Mouse (Mus musculus) embryonic fibroblast, embryonic 13.5 days (primary cell): ENCODE measurements at regions not wholly inside any gene's neighbourhood (a gene's known extent, or its start where the extent isn't known, plus 50 kb on each side); places are given as distances from the start of the nearest gene placed in this dataset.

Source experiments
- H3K27ac ChIP-seq: 2 replicates; pipeline ENCODE4 v1.5.1; 2012; ENCODE audit warnings: low read length, control low read depth, inconsistent platforms; ENCODE audit not compliant: insufficient read depth
- H3K4me1 ChIP-seq: 2 replicates; pipeline ENCODE4 v1.6.1; 2011; ENCODE audit warnings: low read length; ENCODE audit not compliant: control insufficient read depth, insufficient read depth
- H3K4me3 ChIP-seq: 2 replicates; pipeline ENCODE4 v1.5.1; 2011; ENCODE audit warnings: mild to moderate bottlenecking, control low read depth, low read length; ENCODE audit not compliant: insufficient read depth
- CTCF ChIP-seq: IDR thresholded peaks from 2 replicates; pipeline ENCODE4 v1.5.1; 2011; ENCODE audit warnings: mild to moderate bottlenecking, control low read depth, low read length, moderate library complexity, borderline replicate concordance; ENCODE audit not compliant: insufficient read depth
- POLR2A ChIP-seq: IDR thresholded peaks from 2 replicates; pipeline ENCODE4 v1.6.1; 2011; ENCODE audit warnings: low read depth, mild to moderate bottlenecking, control low read depth, low read length, moderate library complexity

DNA sequence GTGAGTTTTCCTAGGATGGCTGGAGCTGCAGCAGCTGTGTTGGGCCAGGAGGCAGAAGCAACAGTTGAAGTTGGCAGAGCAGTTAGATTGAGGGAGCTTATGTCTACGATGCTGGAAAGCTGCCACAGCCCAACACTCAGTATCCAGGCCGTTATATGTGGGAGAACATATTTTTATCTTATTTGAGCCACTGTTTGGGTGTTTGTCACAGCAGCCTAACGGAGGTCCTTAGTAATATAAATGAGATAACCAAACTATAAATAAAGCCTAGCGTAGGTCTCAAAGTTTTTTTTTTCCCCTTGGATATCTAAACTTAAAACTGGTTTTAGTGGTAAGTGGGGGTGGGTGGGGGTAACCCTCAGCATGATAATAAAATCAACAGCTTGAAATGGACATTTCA lies 236.4 kb upstream of the Adgrl2 start:
- H3K27ac ChIP-seq: no peak overlapping the region
- no peaks in the 10 kb centered on the region for H3K4me1 ChIP-seq
- no peak overlapping the region for H3K4me3 ChIP-seq
- no peak for TF ChIP-seq POLR2A
- no peak for TF ChIP-seq CTCF

DNA sequence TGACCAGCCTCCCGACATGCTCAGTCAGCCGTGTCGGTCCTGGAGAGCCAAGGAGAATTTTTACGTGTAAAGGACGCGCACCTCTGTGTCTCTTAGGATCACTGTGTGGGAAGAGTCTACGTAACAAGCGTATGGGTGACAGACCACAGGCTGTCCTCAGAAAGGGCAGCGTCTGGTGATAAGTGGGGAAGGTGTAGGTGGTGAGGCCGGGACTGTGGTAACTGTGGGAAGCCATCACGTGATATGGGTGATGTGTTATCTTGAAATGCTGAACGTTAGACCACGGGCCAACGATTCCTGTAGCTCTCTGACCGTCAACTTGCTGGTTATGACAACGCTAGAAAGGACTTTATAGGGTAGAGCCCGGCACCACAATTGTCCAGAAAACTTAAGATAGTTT lies 235.3 kb upstream of the Adgrl2 start:
- Histone ChIP-seq H3K4me1 (no peaks in the 10 kb centered on the region), H3K27ac (no peak overlapping the region), H3K4me3 (no peak overlapping the region)
- TF ChIP-seq CTCF (no peak), POLR2A (no peak)

DNA sequence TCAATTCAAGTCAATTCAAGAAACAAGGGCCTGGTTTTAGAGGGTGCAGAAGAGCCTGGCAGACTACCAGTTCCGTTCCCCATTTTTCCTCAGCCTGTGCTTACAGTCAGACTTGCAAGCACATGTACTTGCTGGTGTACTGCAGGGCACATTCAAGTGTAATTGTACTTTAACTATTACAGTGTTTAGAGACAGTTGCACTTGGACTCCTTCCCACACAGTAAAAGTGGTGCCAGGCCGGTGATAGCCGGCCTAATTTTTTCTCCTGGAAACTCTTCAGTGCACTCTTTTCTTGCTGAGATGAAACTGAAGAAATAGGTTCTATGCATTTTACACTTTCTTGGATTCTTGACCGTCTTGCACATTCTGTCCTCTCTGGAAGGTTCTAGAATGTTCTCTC lies 233.9 kb upstream of the Adgrl2 start:
- Histone ChIP-seq H3K27ac (no peak overlapping the region), H3K4me1 (peaks cover 3% of the 10 kb centered on the region), H3K4me3 (no peak overlapping the region)
- TF ChIP-seq CTCF (no peak), POLR2A (no peak)

DNA sequence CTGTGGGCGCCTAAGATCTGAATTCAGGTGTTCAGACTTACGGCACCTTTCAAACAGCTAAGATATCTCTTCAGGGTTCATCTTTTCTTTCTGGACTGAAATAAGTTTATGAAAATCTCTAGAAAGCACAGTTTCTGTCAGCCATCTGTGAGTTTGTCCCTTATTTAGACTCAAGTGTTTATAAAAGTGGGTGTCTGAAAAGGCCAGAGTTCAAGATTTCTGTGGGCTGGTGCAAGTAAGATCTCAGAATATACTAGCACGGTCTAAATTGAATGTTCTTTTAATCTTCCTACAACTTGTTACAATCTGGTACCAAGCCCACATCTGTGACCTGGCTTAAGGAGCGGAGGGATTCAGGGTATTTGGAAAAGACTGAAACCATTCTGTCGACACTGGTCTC lies 233.4 kb upstream of the Adgrl2 start:
- Histone ChIP-seq H3K4me1 (peaks cover 3% of the 10 kb centered on the region), H3K27ac (no peak overlapping the region), H3K4me3 (no peak overlapping the region)
- no peak for TF ChIP-seq POLR2A
- no peak for TF ChIP-seq CTCF

DNA sequence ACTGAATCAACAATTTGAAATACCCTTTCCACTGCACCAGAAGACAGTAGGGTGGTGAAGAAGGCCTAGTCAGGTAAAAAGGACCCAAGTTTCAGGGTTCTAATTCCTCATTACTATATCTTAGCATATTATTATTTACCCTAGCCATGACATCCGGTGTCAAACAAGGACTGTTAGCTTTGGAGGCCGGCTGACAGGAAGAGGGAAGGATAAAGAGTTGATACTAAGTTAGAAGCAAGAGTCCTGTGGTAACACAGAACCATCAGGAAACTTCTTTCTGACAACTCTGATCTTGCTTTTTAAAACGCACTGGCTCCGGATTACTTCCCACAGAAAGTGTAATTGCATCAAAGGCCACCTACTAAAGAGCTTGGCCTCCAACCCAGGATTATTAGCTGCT lies 230.6 kb upstream of the Adgrl2 start:
- no peak overlapping the region for H3K27ac ChIP-seq
- H3K4me1 ChIP-seq: peaks cover 3% of the 10 kb centered on the region
- no peak for TF ChIP-seq CTCF
- no peak for TF ChIP-seq POLR2A
- H3K4me3 ChIP-seq: no peak overlapping the region

DNA sequence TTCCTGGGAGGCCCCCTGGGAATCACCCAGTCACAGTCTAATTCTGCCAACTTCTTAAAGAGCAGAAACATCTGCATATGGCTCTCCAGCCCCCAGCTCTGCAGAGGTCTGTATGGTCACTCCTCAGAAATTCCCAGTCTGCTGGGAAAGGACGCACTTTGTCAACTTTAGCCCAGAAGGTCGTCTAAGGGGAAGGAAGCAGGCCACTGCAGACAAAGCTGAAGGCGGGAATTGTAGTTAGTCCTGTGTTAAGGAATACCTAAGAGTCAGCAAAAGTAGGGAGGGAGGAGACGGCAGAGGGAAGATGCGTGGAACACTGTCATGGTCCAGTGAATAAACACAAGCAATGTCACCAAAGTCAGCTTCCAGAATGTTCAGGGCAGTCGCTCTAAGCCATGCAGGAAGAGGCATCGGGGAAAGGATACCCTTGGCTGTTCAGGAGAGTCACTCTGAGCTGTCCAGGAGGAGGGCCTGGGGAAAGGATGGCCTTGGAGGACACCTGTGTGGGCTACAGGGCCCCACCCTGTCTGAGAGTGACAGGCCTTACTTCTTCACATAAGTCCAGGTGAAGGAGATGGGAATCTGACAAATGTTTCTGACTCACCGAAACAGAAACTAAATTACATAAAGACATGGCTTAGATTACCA lies 230.1 kb upstream of the Adgrl2 start:
- TF ChIP-seq POLR2A (no peak), CTCF (no peak)
- H3K4me3 ChIP-seq: no peak overlapping the region
- H3K4me1 ChIP-seq: peaks cover 3% of the 10 kb centered on the region
- H3K27ac ChIP-seq: no peak overlapping the region

DNA sequence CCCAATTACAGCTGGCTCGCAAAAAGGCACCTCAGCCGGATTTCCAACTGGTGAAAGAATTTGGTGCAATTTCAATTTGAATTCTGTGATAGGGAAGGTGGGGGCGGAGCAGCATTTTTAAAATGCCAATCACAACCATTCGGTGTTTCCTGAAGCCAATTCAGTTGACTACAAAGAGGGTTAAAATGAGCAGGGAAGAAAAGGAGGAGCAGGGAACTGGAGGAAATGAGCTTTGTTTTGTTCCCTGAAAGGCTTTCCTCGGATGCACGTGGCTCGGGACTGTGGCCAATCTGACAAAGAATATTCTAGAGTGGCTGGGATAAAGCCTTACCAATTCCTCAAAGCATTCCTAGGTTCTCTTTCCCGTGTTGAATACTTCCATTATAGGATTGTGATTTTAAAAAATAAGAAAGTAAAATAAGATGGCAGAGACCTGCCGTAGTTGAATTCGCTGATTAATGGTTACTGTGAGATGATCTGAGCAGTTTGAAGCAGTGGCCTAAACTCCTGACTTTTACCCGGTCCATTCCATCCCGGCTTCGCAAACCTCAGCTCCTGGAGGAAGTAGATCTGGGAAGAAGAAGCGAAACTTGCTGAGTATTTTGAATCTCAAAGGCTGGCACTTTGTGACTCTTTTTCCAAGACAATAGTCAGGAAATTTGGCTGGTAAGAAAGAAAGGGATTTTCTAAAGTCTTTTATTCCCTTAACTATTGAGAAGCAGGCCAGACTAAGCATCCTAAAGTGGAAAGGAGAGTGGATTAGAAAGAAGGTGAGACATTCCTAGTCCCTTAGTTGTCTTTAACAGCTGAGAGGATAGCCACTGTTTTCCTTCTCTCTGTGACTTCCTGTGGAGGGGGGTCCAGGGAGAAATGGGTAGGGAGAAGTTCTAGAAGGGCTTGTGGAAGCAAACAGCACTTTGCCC lies 229.3 kb upstream of the Adgrl2 start:
- TF ChIP-seq POLR2A (no peak), CTCF (no peak)

DNA sequence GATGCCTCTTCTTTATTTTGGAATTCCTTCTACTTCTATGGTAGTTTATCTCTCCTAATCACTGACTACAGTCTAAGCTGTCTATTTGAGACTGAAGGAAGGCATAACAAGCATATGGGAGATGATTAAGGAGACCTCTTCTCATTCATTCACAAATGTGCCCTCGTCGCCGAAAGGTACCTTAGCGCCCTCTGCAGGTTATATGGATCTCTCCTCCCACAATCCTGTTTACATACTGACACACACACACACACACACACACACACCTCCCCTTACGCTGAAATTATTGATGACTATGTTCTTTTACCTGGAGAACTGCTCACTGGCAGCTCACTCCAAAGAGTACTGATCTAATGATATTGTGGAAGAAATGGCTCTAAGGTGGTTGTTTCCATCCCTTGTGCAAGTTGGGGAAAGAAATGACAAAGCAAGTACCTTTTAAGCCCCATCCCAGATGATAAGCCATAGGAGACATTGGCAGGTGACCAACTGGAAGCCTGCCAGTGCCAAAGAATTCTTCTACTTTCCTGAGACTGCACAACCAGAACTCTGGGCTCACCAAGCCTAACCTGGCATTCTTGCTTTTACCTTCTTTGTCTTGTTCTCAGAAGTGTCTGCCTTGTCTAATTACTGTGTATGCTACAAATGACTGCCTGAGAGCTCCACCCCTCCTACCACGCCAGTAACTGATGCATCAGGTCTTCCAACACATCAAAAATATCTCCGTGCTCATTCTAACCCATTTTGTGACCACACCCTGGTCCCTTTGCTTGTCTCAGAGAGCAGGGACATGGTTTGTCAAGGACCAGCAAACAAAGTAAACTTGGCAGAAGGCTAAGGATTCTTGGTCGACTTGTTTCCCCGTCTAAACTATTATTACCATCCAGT lies 227.8 kb upstream of the Adgrl2 start:
- H3K4me1 ChIP-seq: peaks cover 3% of the 10 kb centered on the region
- H3K27ac ChIP-seq: no peak overlapping the region
- TF ChIP-seq CTCF (no peak), POLR2A (no peak)
- no peak overlapping the region for H3K4me3 ChIP-seq

More for the DNA sequence above, 229.3 kb upstream of the Adgrl2 start:
- Histone ChIP-seq H3K27ac (no peak overlapping the region), H3K4me3 (no peak overlapping the region), H3K4me1 (peaks cover 3% of the 10 kb centered on the region)

DNA sequence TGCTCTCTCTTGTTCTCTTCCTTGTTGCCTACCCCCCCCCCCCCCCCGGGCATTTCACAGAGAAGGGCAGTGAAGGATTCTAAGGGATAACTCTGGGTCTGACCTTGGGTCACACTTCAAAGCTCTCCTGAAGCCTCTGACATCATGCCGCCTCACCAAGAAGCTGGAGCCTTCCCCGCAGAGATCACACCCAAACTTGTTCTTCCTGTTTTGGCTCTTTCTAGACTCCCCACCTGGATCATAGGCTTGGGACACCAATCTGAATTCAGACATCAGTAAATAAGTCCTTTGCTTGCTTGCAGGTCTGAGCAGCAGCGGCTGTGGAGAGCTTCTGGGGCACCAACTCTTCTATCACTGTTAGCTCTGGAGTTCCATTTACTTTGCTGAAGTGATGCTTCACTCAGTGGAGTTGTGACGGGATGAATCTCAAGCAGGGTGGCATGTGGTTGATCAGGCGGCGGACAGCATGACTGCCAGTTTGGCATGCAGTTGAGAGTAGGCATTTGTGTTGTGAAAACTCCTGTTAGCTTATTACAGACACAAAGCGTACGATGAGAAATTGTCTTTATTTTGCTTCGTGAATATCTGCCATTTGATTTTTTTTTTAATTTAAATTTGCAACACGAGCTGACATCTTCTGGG lies 226.5 kb upstream of the Adgrl2 start:
- TF ChIP-seq POLR2A (no peak), CTCF (no peak)

DNA sequence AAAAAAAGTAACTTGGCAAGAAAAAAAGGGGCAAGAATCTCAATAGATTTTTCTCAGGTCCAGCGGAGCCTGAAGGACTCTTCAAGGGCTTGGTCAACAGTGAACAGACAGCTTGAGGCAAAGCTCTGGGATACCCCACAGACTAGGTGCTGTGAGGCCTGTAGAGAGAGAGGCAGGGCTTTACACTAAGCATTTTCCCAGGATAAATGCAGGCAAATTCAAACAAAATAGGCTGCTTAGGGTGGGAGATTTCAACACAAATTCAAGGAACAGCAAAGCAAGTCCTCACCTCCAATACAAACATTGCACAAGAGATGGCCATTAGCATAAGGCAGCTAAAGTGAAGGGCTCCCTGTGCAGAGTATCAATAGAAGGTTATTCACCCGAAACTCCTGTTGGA lies 225.3 kb upstream of the Adgrl2 start:
- TF ChIP-seq POLR2A (no peak), CTCF (no peak)
- Histone ChIP-seq H3K4me1 (peaks cover 3% of the 10 kb centered on the region), H3K27ac (no peak overlapping the region), H3K4me3 (no peak overlapping the region)

More for the DNA sequence above, 226.5 kb upstream of the Adgrl2 start:
- Histone ChIP-seq H3K4me1 (peaks cover 3% of the 10 kb centered on the region), H3K4me3 (no peak overlapping the region), H3K27ac (no peak overlapping the region)
